Mouse (Mus musculus): ENCODE results near the gene Slc35f5. TPM values are rescaled to one million over a fixed set of nuclear protein-coding genes. Genes with fewer than 3 reads are reported as not detected.

Slc35f5 gene
- 25.4 and 26.6 TPM in 2 replicates for polyA plus RNA-seq (2015; fragmentation: Nextera tagmentation; extraction: Ambion mirVana)

GRCm38 (mm10) chr1:125560259-125561192 is at the start of gene Slc35f5:
Gene Slc35f5, plus strand, starts transcription at chr1:125560595.
- peak; percentile 92 for ATAC-seq
- TF ChIP-seq EP300 (IDR thresholded peaks at IDR 0.05; ENCODE audit: low read depth), result no peak
- TF ChIP-seq CTCF (IDR thresholded peaks at IDR 0.05; ENCODE audit: low read depth), result 0 out of 2 replicates have a peak, but pooled peaks have one; percentile 14
- Histone ChIP-seq H3K27ac (ENCODE audit: low read depth) (peak within 1 kb of the TSS; percentile 87), H3K27me3 (ENCODE audit: insufficient read depth, low read length) (no peaks in the 10 kb centered on the region), H3K9me3 (ENCODE audit: low read length) (no peaks in the 10 kb centered on the region), H3K9ac (replicated peaks) (peak within 1 kb of the TSS; percentile 91), H3K36me3 (replicated peaks; ENCODE audit: insufficient read depth, low read length) (0 out of 2 replicates have a peak, but pooled peaks cover 7% of the 10 kb centered on the region), H3K4me2 (ENCODE audit: low read depth, low read length) (peak within 1 kb of the TSS; percentile 86), H3K4me1 (ENCODE audit: insufficient read depth) (peaks cover 6% of the 10 kb centered on the region), H3K4me3 (ENCODE audit: low read depth, low read length) (peak within 1 kb of the TSS; percentile 85)
- WGBS (ENCODE audit: insufficient replicate concordance), result under 1% methylated on average over 49 of the region's 61 CpGs
- peak; percentile 95 for DNase-seq

- DNase-seq (no peak), ATAC-seq (no peak)
- H3K36me3 ChIP-seq (replicated peaks; ENCODE audit: insufficient read depth, low read length), result no peaks in the 10 kb centered on the region
These were observed 45.7 kb upstream of the Slc35f5 start for GRCm38 (mm10) chr1:125514706-125515105.

GRCm38 (mm10) chr1:125516910-125517659 is 43.3 kb upstream of the Slc35f5 start:
- peaks cover 3% of the 10 kb centered on the region; the same call in 1 of the 2 replicates for H3K4me1 ChIP-seq (ENCODE audit: insufficient read depth)
- no peak overlapping the region for H3K9ac ChIP-seq (replicated peaks)
- ATAC-seq, result no peak
- WGBS (ENCODE audit: insufficient replicate concordance), result 69% methylated on average over 7 of the region's 7 CpGs
- no peak overlapping the region for H3K27ac ChIP-seq (ENCODE audit: low read depth)
- H3K4me2 ChIP-seq (ENCODE audit: low read depth, low read length), result no peak overlapping the region
- no peaks in the 10 kb centered on the region for H3K36me3 ChIP-seq (replicated peaks; ENCODE audit: insufficient read depth, low read length)
- no peaks in the 10 kb centered on the region for H3K9me3 ChIP-seq (ENCODE audit: low read length)
- DNase-seq, result no peak
- 0 out of 2 replicates have a peak, but pooled peaks have one; percentile 14 for TF ChIP-seq CTCF (IDR thresholded peaks at IDR 0.05; ENCODE audit: low read depth)
- TF ChIP-seq EP300 (IDR thresholded peaks at IDR 0.05; ENCODE audit: low read depth), result no peak
- no peaks in the 10 kb centered on the region for H3K27me3 ChIP-seq (ENCODE audit: insufficient read depth, low read length)
- no peak overlapping the region for H3K4me3 ChIP-seq (ENCODE audit: low read depth, low read length)

More at GRCm38 (mm10) chr1:125514706-125515105, 45.7 kb upstream of the Slc35f5 start:
- 87% methylated on average over 5 of the region's 5 CpGs for WGBS (ENCODE audit: insufficient replicate concordance)
- no peaks in the 10 kb centered on the region for H3K9me3 ChIP-seq (ENCODE audit: low read length)
- no peaks in the 10 kb centered on the region for H3K27me3 ChIP-seq (ENCODE audit: insufficient read depth, low read length)
- no peak overlapping the region for H3K9ac ChIP-seq (replicated peaks)
- H3K4me1 ChIP-seq (ENCODE audit: insufficient read depth), result peaks cover 3% of the 10 kb centered on the region; the same call in 1 of the 2 replicates
- H3K27ac ChIP-seq (ENCODE audit: low read depth), result no peak overlapping the region
- TF ChIP-seq CTCF (IDR thresholded peaks at IDR 0.05; ENCODE audit: low read depth) (no peak), EP300 (IDR thresholded peaks at IDR 0.05; ENCODE audit: low read depth) (no peak)
- H3K4me3 ChIP-seq (ENCODE audit: low read depth, low read length), result no peak overlapping the region
- no peak overlapping the region for H3K4me2 ChIP-seq (ENCODE audit: low read depth, low read length)

GRCm38 (mm10) chr1:125519107-125519611 is 41.2 kb upstream of the Slc35f5 start:
- peak; percentile 72 for DNase-seq
- 27% methylated on average over 5 of the region's 5 CpGs for WGBS (ENCODE audit: insufficient replicate concordance)
- H3K36me3 ChIP-seq (replicated peaks; ENCODE audit: insufficient read depth, low read length), result no peaks in the 10 kb centered on the region

GRCm38 (mm10) chr1:125525965-125526665 is 34.3 kb upstream of the Slc35f5 start:
- Histone ChIP-seq H3K9me3 (ENCODE audit: low read length) (no peaks in the 10 kb centered on the region), H3K4me3 (ENCODE audit: low read depth, low read length) (no peak overlapping the region), H3K36me3 (replicated peaks; ENCODE audit: insufficient read depth, low read length) (no peaks in the 10 kb centered on the region), H3K27me3 (ENCODE audit: insufficient read depth, low read length) (no peaks in the 10 kb centered on the region), H3K4me2 (ENCODE audit: low read depth, low read length) (no peak overlapping the region), H3K4me1 (ENCODE audit: insufficient read depth) (0 out of 2 replicates have a peak, but pooled peaks cover 4% of the 10 kb centered on the region), H3K27ac (ENCODE audit: low read depth) (no peak overlapping the region), H3K9ac (replicated peaks) (no peak overlapping the region)
- no peak for TF ChIP-seq CTCF (IDR thresholded peaks at IDR 0.05; ENCODE audit: low read depth)
- TF ChIP-seq EP300 (IDR thresholded peaks at IDR 0.05; ENCODE audit: low read depth), result no peak
- 65% methylated on average over 7 of the region's 7 CpGs for WGBS (ENCODE audit: insufficient replicate concordance)
- ATAC-seq (no peak), DNase-seq (no peak)

More at GRCm38 (mm10) chr1:125519107-125519611, 41.2 kb upstream of the Slc35f5 start:
- H3K27ac ChIP-seq (ENCODE audit: low read depth), result peak overlapping the region; percentile 80
- TF ChIP-seq CTCF (IDR thresholded peaks at IDR 0.05; ENCODE audit: low read depth) (peak; percentile 85), EP300 (IDR thresholded peaks at IDR 0.05; ENCODE audit: low read depth) (peak; percentile 57)
- H3K9ac ChIP-seq (replicated peaks), result no peak overlapping the region
- no peaks in the 10 kb centered on the region for H3K27me3 ChIP-seq (ENCODE audit: insufficient read depth, low read length)
- no peak overlapping the region for H3K4me3 ChIP-seq (ENCODE audit: low read depth, low read length)
- ATAC-seq, result peak; percentile 98
- H3K4me2 ChIP-seq (ENCODE audit: low read depth, low read length), result no peak overlapping the region
- peaks cover 3% of the 10 kb centered on the region; the same call in 1 of the 2 replicates for H3K4me1 ChIP-seq (ENCODE audit: insufficient read depth)
- no peaks in the 10 kb centered on the region for H3K9me3 ChIP-seq (ENCODE audit: low read length)
